Mouse (Mus musculus) midbrain, embryonic 16.5 days (tissue): Measurements from ENCODE around the gene Ccne1. TPM values are rescaled to one million over a fixed set of nuclear protein-coding genes. Genes with fewer than 3 reads are reported as not detected.
"Not testable (repeated sequence)": the region's sequence is repeated elsewhere in the genome, so short reads cannot be mapped to it uniquely, and the experiment has no call there.

Experiments used
- ATAC-seq: fragments of 200-750 bp; cut with Nextera tagmentation; 2 replicates; pipeline ENCODE4 v1.8.0; 2017; ENCODE audit warnings: moderate TSS enrichment
- H3K27ac ChIP-seq: fragments of 300-500 bp; sonication (generic); 2 replicates; pipeline ENCODE4 v1.5.1; 2014; ENCODE audit warnings: mild to moderate bottlenecking, low read length, mixed read lengths
- H3K27me3 ChIP-seq: fragments of 300-500 bp; sonication (generic); 2 replicates; pipeline ENCODE4 v1.6.1; 2014; ENCODE audit warnings: low read depth, low read length, mixed read lengths; ENCODE audit not compliant: control insufficient read depth, insufficient read depth
- H3K36me3 ChIP-seq: fragments of 300-500 bp; sonication (generic); 2 replicates; pipeline ENCODE4 v1.6.1; 2014; ENCODE audit warnings: mild to moderate bottlenecking, low read length, moderate library complexity, mixed read lengths; ENCODE audit not compliant: control insufficient read depth, insufficient read depth
- H3K4me1 ChIP-seq: fragments of 300-500 bp; sonication (generic); 2 replicates; pipeline ENCODE4 v1.6.1; 2014; ENCODE audit warnings: mild to moderate bottlenecking, low read length, mixed read lengths; ENCODE audit not compliant: control insufficient read depth, insufficient read depth
- H3K4me2 ChIP-seq: fragments of 300-500 bp; sonication (generic); 2 replicates; pipeline ENCODE4 v1.6.1; 2014; ENCODE audit warnings: mild to moderate bottlenecking, low read length, mixed read lengths
- H3K4me3 ChIP-seq: fragments of 300-500 bp; sonication (generic); 2 replicates; pipeline ENCODE4 v1.5.1; 2014; ENCODE audit warnings: low read depth, mild to moderate bottlenecking, low read length, moderate library complexity, mixed read lengths
- H3K9ac ChIP-seq: fragments of 300-500 bp; sonication (generic); 2 replicates; pipeline ENCODE4 v1.6.1; 2014; ENCODE audit warnings: low read depth, low read length, mixed read lengths
- H3K9me3 ChIP-seq: fragments of 300-500 bp; sonication (generic); replicated peaks from 2 replicates; pipeline ENCODE4 v1.6.1; 2014; ENCODE audit warnings: mild to moderate bottlenecking, low read length, mixed read lengths; ENCODE audit not compliant: control insufficient read depth, poor library complexity, severe bottlenecking
- WGBS: fragments of 180-500 bp; shearing (Covaris S2); extraction: QIAGEN DNeasy Blood & Tissue Kit; methylation state at CpG from one replicate; pipeline ENCODE4 v1.1.7; 2014; 5-methylcytosine and 5-hydroxymethylcytosine counted together
- polyA plus RNA-seq: library from polyadenylated mRNA; unstranded; fragments of >200 nt; fragmentation: Nextera tagmentation; extraction: Ambion mirVana; gene quantifications from 2 replicates; pipeline ENCODE4 v1.2.1, GENCODE M21; 2015

The Ccne1 gene
- polyA plus RNA-seq, 1 experiment from 2014 or later = 13.2 TPM

DNA sequence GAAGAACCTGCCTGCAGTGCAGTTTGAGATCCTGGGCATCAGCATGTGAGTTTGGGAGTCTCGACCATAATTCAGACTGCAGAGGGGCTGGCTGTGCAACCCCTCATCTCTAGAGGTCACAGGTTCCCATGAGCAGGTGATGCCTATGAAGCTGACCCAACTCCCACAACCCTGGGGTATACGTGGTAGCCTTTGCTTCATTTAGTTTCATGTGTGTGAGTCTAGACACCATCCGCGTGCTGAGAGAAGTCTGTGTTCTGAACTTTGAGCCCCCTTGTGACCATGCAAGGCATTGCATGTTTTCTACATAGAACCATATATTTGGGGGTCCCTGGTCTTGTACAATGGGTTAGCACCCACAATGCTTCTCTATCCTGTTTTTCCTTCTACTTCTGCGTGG, 23.9 kb upstream of the Ccne1 start:
- no peak overlapping the region for H3K9ac ChIP-seq
- ATAC-seq = 0 out of 2 replicates have a peak, but pooled peaks have one; percentile 41
- H3K36me3 ChIP-seq = no peaks in the 10 kb centered on the region
- no peaks in the 10 kb centered on the region for H3K27me3 ChIP-seq
- no peaks in the 10 kb centered on the region for H3K9me3 ChIP-seq
- H3K27ac ChIP-seq = no peak overlapping the region
- 30% methylated on average over 5 of the region's 5 CpGs for WGBS
- no peak overlapping the region for H3K4me3 ChIP-seq
- H3K4me1 ChIP-seq = no peaks in the 10 kb centered on the region
- H3K4me2 ChIP-seq = no peak overlapping the region

DNA sequence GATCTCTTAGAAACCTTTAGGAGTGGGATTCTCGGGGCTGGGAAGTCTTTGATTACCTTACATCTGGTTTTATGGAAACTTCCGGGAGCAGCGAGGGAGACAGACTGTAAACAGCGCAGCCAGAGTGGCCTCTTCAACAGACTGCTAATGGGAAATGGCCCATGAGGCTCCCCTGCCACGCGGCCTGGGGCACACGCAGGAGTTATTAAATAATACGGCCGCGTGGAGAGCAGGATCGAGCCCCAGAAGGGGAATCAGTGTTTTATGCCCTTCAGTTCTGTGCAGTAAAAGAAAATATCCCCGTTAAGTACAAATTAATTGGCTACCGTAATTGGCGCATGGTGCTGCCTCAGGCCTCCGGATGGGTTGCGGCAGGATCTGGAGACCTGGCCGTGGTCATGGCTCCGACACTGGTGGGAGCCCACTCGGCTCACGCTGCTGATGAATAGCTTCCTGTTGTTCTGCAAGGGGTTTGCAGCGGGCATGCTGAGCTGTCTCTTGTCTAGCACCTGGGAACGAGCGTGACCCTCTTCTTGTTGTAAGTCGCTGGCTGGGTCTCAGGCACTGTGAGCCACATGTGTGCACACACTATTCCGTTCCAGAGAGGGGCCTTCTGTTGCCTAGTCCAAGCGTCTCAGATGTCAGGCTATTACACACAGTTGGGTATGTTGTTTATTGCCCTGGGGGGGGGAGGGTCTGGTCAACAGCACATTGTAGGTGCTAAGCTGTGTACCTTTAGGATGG, 22.8 kb upstream of the Ccne1 start:
- Histone ChIP-seq H3K36me3 (no peaks in the 10 kb centered on the region), H3K4me2 (no peak overlapping the region), H3K9ac (no peak overlapping the region), H3K4me1 (no peaks in the 10 kb centered on the region), H3K9me3 (no peaks in the 10 kb centered on the region), H3K4me3 (no peak overlapping the region), H3K27ac (no peak overlapping the region), H3K27me3 (no peaks in the 10 kb centered on the region)
- peak; percentile 15; the same call in 1 of the 2 replicates for ATAC-seq
- WGBS = 63% methylated on average over 26 of the region's 26 CpGs

DNA sequence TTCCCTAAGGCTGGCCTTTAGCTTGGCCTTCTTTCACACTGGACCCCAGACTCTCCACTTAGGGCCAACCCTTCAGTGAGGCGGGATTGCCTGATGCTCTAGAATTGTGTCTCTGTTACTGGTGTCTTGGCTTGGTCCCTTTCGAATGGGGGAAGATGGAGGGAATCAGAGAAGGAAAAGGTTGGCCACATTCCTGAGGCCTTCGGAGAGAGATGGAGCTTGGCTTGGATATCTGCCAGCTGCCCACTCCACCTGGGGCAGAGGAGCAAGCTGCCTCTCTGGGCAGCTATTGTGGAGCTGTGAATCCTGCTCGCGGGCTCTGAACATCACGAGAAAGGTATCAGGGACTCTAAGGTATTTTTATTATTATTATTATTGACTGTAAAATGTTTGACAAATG, 22.2 kb upstream of the Ccne1 start:
- H3K36me3 ChIP-seq = no peaks in the 10 kb centered on the region
- H3K9ac ChIP-seq = no peak overlapping the region
- no peaks in the 10 kb centered on the region for H3K27me3 ChIP-seq
- no peak overlapping the region for H3K27ac ChIP-seq
- 78% methylated on average over 6 of the region's 6 CpGs for WGBS
- no peak overlapping the region for H3K4me2 ChIP-seq
- H3K9me3 ChIP-seq = no peaks in the 10 kb centered on the region
- H3K4me1 ChIP-seq = no peaks in the 10 kb centered on the region
- ATAC-seq = no peak
- no peak overlapping the region for H3K4me3 ChIP-seq

DNA sequence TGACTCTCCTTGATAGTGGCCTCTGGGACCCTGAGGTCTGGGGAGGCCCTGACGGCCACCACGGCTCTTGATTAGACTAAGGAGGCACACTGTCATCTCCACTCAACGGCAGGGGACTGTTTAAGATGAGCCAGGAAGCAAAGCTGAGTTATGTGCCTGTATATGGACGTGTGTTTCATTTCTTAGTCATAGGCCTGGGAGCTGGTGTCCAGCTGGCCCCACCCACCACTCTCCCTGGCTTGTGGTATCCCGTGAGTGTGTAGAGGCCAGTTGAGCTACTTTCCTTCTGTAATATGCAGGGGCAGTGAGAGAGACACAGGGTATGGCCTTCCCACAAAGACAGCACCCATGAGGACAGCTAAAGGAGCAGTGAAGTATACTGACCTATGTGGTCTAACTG, 20.9 kb upstream of the Ccne1 start:
- WGBS = 72% methylated on average over 5 of the region's 5 CpGs
- H3K9me3 ChIP-seq, H3K36me3 ChIP-seq: not testable (repeated sequence)

DNA sequence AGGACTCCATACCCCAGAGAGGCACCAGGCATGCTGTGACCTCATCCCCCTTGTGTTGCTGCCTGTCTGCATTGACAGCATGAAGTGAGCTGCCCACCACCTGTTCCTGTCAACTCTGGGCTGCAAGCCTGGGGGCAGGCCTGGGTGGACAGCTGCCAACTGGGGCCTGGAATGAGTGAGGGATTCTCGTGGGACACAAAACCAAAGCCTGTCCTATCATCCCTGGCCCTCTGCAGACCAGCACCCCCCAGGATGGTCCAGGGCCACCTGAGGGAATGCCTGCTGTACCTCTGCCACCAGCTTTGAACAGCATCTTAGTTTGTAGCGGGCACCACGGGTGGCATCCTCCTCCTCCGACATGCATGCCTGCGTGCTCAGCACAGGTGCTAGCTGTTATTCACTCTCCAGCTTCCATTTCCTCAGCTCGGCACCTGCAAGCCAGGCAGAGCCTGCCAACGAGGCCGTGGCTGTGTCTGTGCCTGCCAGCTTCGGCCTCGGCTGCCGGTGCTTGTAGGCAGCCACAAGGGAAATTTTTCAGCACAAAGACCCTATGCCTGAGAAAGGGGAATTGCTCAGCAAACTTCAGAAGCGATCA, 18.3 kb upstream of the Ccne1 start:
- no peak overlapping the region for H3K4me3 ChIP-seq
- ATAC-seq = peak; percentile 45; the same call in 1 of the 2 replicates
- no peak overlapping the region for H3K4me2 ChIP-seq

More for the DNA sequence above, 20.9 kb upstream of the Ccne1 start:
- not testable (repeated sequence) for H3K4me1 ChIP-seq, ATAC-seq, H3K27me3 ChIP-seq, H3K4me2 ChIP-seq, H3K27ac ChIP-seq, H3K9ac ChIP-seq, H3K4me3 ChIP-seq

DNA sequence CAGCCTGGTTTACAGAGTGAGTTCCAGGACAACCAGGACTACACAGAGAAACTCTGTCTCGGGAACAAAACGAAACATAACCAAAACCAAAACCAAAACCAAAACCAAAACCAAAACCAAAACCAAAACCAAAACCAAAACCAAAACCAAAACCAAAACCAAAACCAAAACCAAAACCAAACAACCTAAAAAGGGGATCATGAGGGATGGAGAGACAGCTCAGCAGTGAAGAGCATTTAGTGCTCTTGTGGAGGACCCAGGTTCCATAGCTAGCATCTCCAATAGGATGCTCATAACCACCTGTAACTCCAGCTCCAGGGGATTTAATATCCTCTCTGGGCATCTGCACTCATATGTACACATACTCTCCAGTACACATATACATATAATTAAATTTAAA, 16.8 kb upstream of the Ccne1 start:
- not testable (repeated sequence) for H3K9me3 ChIP-seq, H3K4me1 ChIP-seq, H3K27ac ChIP-seq, H3K4me3 ChIP-seq, ATAC-seq, H3K36me3 ChIP-seq, H3K4me2 ChIP-seq, H3K9ac ChIP-seq, H3K27me3 ChIP-seq
- WGBS = 90% methylated on average over 2 of the region's 2 CpGs

More for the DNA sequence above, 18.3 kb upstream of the Ccne1 start:
- H3K27me3 ChIP-seq = no peaks in the 10 kb centered on the region
- no peaks in the 10 kb centered on the region for H3K36me3 ChIP-seq
- H3K4me1 ChIP-seq = no peaks in the 10 kb centered on the region
- WGBS = 57% methylated on average over 12 of the region's 12 CpGs
- H3K27ac ChIP-seq = no peak overlapping the region
- H3K9ac ChIP-seq = no peak overlapping the region
- no peaks in the 10 kb centered on the region for H3K9me3 ChIP-seq

DNA sequence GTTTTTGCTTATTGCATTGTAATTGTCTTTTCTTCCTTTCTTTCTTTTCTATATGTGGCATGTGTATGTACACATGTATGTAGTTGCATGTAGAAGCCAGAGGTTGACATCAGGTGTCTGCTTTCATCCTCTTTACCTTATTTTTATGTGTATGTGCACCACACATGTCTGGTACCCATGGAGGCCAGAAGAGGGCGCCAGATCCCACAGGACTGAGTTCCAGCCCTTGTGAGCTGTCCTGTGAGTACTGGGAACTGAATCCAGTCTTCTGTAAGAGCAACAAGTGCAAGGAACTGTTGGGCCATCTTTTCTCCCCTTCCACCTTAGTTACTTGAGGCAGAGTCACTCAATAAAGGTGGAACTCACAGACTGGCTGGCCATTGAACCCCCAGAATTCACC, 11.3 kb upstream of the Ccne1 start:
- no peak overlapping the region for H3K4me3 ChIP-seq
- no peak overlapping the region for H3K9ac ChIP-seq
- no peaks in the 10 kb centered on the region for H3K9me3 ChIP-seq
- no peak overlapping the region for H3K27ac ChIP-seq
- no peaks in the 10 kb centered on the region for H3K36me3 ChIP-seq
- H3K4me2 ChIP-seq = no peak overlapping the region
- ATAC-seq = no peak
- no peaks in the 10 kb centered on the region for H3K27me3 ChIP-seq
- WGBS = 15% methylated on average over 1 of the region's 1 CpGs
- H3K4me1 ChIP-seq = no peaks in the 10 kb centered on the region

DNA sequence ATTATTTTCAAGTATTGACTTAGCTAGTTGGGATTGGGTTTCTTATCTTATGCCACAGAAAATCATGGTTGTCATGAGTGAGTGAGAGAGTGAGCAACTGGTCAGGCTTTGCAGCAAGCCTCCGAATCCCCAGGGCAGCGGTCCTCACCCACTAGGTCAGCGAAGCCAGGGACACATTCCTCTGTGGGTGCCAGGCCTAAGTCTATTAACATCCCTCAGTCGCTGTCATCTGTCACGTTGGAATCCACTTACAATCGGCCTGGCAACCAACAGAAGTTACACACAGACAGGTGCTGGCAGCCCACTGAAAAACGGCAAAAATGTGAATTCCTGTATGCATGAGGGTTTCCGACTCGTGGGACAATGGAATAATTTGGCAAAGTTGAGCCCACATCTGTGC, 5.1 kb upstream of the Ccne1 start:
- no peak overlapping the region for H3K4me2 ChIP-seq
- no peaks in the 10 kb centered on the region for H3K9me3 ChIP-seq
- peaks cover 5% of the 10 kb centered on the region; the same call in 1 of the 2 replicates for H3K4me1 ChIP-seq
- peaks cover 3% of the 10 kb centered on the region; the same call in 1 of the 2 replicates for H3K27me3 ChIP-seq
- WGBS = 89% methylated on average over 9 of the region's 9 CpGs
- no peak for ATAC-seq
- H3K27ac ChIP-seq = no peak overlapping the region
- H3K9ac ChIP-seq = no peak overlapping the region
- H3K4me3 ChIP-seq = no peak overlapping the region
- H3K36me3 ChIP-seq = no peaks in the 10 kb centered on the region

DNA sequence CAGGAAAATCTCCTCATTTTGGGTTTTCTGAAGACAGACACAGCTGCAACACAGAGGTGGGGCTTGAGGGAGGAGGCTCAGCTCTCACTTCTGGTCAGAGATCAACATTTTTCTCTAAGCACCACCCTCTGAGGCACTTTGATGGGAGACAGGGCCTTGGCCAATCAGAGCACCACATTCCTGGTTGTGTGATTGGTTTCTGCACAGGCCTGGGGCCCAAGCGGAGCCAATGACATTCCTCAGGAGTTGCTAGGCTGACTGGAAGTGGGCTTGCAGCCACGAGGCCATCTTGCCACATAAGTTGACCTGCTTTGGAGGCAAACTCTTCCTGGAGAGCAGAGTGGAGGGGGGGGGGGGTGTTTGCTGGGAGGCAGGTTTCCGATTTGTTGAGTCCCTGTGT, 4.7 kb upstream of the Ccne1 start:
- peaks cover 5% of the 10 kb centered on the region; the same call in 1 of the 2 replicates for H3K4me1 ChIP-seq
- no peak overlapping the region for H3K4me2 ChIP-seq
- 45% methylated on average over 3 of the region's 3 CpGs for WGBS
- H3K4me3 ChIP-seq = no peak overlapping the region
- peaks cover 3% of the 10 kb centered on the region; the same call in 1 of the 2 replicates for H3K27me3 ChIP-seq
- H3K9me3 ChIP-seq = no peaks in the 10 kb centered on the region
- H3K36me3 ChIP-seq = no peaks in the 10 kb centered on the region
- H3K9ac ChIP-seq = no peak overlapping the region
- ATAC-seq = no peak
- H3K27ac ChIP-seq = no peak overlapping the region
